Mouse (Mus musculus) forebrain, embryonic 14.5 days (tissue): ENCODE data around the gene Sectm1a. TPM values are rescaled to one million over a fixed set of nuclear protein-coding genes. Genes with fewer than 3 reads are reported as not detected.

Experiments used
- ATAC-seq: fragments of 200-750 bp; cut with Nextera tagmentation; 2 replicates; pipeline ENCODE4 v1.8.0; 2017; ENCODE audit warnings: mild to moderate bottlenecking, moderate library complexity
- DNase-seq: peaks from one replicate; pipeline ENCODE4 v3.0.0-alpha.2; 2015; ENCODE audit warnings: low spot score
- H3K27ac ChIP-seq: fragments of 300-500 bp; sonication (generic); 2 replicates; pipeline ENCODE4 v1.5.1; 2014; ENCODE audit warnings: low read depth, mild to moderate bottlenecking, control low read depth, low read length, moderate library complexity
- H3K27me3 ChIP-seq: fragments of 300-500 bp; sonication (generic); replicated peaks from 2 replicates; pipeline ENCODE4 v1.6.1; 2014; ENCODE audit warnings: low read length, control low read depth, mixed read lengths; ENCODE audit not compliant: control insufficient read depth, insufficient read depth
- H3K36me3 ChIP-seq: fragments of 300-500 bp; sonication (generic); 2 replicates; pipeline ENCODE4 v1.6.1; 2014; ENCODE audit warnings: low read length, control low read depth; ENCODE audit not compliant: control insufficient read depth, insufficient read depth
- H3K4me1 ChIP-seq: fragments of 300-500 bp; sonication (generic); 2 replicates; pipeline ENCODE4 v1.6.1; 2014; ENCODE audit warnings: antibody characterized with exemption, low read length, control low read depth; ENCODE audit not compliant: control insufficient read depth, insufficient read depth
- H3K4me2 ChIP-seq: fragments of 300-500 bp; sonication (generic); 2 replicates; pipeline ENCODE4 v1.6.1; 2014; ENCODE audit warnings: mild to moderate bottlenecking, control low read depth, low read length
- H3K4me3 ChIP-seq: fragments of 300-500 bp; sonication (generic); 2 replicates; pipeline ENCODE4 v1.5.1; 2014; ENCODE audit warnings: low read depth, low read length, control low read depth
- H3K9ac ChIP-seq: fragments of 300-500 bp; sonication (generic); 2 replicates; pipeline ENCODE4 v1.6.1; 2014; ENCODE audit warnings: mild to moderate bottlenecking, low read length, control low read depth, moderate library complexity
- H3K9me3 ChIP-seq: fragments of 300-500 bp; sonication (generic); replicated peaks from 2 replicates; pipeline ENCODE4 v1.6.1; 2016; ENCODE audit warnings: low read length, control low read depth, mixed read lengths; ENCODE audit not compliant: control insufficient read depth
- WGBS: fragments of 180-500 bp; shearing (Covaris S2); extraction: QIAGEN DNeasy Blood & Tissue Kit; methylation state at CpG from one replicate; pipeline ENCODE4 v1.1.7; 2014; 5-methylcytosine and 5-hydroxymethylcytosine counted together
- polyA plus RNA-seq: library from polyadenylated mRNA; unstranded; fragments of >200 nt; fragmentation: Nextera tagmentation; extraction: Ambion mirVana; gene quantifications from 2 replicates; pipeline ENCODE4 v1.2.1, GENCODE M21; 2014

The Sectm1a gene
- polyA plus RNA-seq, 1 experiment from 2014 or later = not detected

DNA sequence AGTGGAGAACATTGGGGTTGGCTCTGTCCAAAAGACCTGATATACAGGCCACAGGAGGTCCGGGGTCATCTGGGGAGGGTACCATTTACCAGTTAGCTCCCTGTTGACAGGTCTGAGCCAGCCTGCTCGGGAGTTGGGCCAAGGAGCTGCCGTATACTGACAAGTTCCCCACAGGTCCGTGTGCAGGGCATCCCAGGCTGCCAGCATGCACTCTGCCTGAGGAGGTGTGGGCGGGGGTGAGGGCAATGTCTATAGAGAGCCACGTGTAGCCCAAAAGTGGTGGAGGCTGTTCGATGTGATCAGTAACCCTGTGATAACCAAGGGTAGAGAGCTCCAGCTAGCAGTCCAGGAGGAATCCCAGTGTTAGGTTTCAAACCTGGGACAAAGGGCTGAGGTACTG is 18.7 kb upstream of the Sectm1a start:
- Histone ChIP-seq H3K4me3 (no peak overlapping the region), H3K9me3 (no peaks in the 10 kb centered on the region), H3K4me2 (no peak overlapping the region), H3K4me1 (no peaks in the 10 kb centered on the region), H3K27ac (no peak overlapping the region), H3K9ac (no peak overlapping the region), H3K36me3 (no peaks in the 10 kb centered on the region), H3K27me3 (no peaks in the 10 kb centered on the region)
- DNase-seq = no peak
- ATAC-seq = no peak
- 77% methylated on average over 7 of the region's 7 CpGs for WGBS

DNA sequence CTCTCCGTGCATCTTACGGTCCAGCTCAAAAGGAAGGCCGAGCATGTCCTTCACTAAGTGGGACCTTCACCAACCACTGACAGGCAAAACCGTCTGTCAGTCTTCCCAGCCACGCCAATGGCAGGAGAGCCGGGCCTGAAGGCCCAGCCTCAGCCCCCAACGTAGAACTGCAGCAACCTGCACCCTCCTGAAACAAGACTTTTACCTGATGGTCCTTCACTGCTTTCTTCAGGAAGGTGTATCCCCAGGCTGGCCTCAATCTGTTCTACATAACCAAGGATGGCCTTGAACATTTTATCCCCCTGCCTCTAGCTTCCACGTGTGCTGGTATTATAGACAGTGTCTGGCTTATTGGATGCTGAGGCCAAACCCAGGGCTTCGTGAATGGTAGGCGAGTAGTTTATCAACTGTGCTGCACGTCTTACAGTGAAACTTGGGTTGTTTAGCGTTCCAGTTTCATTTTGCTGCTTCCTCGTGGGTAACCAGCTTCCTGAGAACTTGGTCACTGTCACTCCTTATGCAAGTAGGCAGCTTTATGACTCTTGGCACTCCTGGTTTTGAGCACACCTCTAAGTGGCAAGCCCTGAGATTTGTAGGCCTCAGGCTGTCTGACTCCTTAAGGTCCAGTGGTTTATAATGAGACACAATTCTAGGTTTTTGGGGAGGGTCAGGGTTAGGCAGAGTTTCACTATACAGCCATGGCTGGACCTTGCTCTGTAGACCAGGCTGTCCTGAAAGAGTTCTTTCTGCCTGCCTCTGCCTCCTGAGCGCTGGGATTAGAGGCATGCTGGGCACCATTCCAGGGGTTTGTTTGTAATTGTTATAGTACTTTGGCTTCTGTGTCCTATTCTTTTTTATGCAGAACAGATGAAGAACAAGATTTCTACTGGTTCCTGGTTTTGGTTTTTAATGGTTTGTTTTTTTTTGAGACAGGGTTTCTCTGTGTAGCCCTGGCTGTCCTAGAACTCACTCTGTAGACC is 11.9 kb upstream of the Sectm1a start:
- no peak overlapping the region for H3K27ac ChIP-seq
- H3K27me3 ChIP-seq = no peaks in the 10 kb centered on the region
- H3K4me2 ChIP-seq = no peak overlapping the region
- no peaks in the 10 kb centered on the region for H3K36me3 ChIP-seq
- no peak for ATAC-seq
- H3K9me3 ChIP-seq = no peaks in the 10 kb centered on the region
- H3K4me3 ChIP-seq = no peak overlapping the region
- DNase-seq = no peak
- H3K4me1 ChIP-seq = no peaks in the 10 kb centered on the region
- WGBS = 90% methylated on average over 14 of the region's 14 CpGs
- no peak overlapping the region for H3K9ac ChIP-seq

DNA sequence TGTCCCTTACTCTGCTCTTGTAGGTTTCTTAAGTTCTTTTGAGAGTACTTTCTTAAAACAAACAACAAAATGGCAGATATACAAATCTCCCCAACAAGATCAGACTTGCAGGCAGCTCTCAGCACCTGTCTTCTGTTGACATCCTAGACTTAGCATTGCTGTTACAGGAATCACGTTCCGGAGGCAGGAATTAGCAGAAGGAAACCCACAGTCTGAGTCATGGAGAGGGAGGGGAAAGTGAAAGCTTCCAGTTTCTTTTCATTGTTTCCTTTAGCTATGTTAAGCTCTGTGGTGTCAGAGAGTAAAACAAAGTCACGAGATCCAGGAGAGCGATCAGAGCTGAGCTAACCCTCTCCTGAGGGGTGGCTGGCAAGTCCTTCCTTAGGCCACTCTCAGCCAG is 9.9 kb upstream of the Sectm1a start:
- ATAC-seq (no peak), DNase-seq (no peak)
- Histone ChIP-seq H3K27ac (no peak overlapping the region), H3K9ac (no peak overlapping the region), H3K4me2 (no peak overlapping the region), H3K4me1 (no peaks in the 10 kb centered on the region), H3K27me3 (no peaks in the 10 kb centered on the region), H3K36me3 (no peaks in the 10 kb centered on the region), H3K9me3 (no peaks in the 10 kb centered on the region), H3K4me3 (no peak overlapping the region)
- 65% methylated on average over 4 of the region's 4 CpGs for WGBS

DNA sequence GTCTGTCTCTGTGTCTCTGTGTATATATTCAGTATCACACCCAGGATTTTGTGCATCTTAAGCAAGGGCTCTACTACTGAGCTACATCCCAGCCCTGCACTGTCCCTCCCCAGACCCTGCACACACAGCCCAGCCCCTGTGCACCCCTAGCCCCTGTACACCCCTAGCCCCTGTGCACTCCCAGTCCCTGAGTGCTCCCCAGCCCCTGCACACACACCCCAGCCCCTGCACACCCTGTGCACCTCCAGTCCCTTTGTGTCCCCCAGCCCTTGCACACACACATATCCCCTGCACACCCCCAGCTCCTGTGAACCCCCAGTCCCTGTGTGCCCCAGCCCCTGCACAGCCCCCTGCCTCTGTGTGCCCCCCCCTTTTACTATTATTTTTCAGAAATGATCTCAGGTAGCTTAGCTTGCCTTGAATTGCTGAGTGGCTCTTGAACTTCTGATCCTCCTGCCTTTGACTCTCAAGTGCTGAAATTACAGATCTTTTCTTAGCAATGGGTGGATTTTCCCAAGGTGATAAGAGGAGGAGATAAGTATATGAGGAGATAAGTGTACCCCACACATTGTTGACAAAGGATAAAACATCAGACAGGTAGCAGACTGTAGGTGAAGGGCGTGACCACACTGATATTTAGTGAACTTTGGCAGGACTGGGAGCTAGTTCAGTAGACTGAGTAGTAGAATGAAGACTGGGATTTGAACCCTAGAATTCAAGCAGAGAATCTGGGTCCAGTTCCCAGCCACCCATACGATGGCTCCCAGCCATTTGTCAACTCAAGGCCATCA is 8.9 kb upstream of the Sectm1a start:
- Histone ChIP-seq H3K27me3 (no peaks in the 10 kb centered on the region), H3K4me3 (no peak overlapping the region), H3K4me2 (no peak overlapping the region), H3K9ac (no peak overlapping the region), H3K27ac (no peak overlapping the region), H3K36me3 (no peaks in the 10 kb centered on the region), H3K4me1 (no peaks in the 10 kb centered on the region), H3K9me3 (no peaks in the 10 kb centered on the region)
- ATAC-seq (no peak), DNase-seq (no peak)
- WGBS = 84% methylated on average over 2 of the region's 2 CpGs

DNA sequence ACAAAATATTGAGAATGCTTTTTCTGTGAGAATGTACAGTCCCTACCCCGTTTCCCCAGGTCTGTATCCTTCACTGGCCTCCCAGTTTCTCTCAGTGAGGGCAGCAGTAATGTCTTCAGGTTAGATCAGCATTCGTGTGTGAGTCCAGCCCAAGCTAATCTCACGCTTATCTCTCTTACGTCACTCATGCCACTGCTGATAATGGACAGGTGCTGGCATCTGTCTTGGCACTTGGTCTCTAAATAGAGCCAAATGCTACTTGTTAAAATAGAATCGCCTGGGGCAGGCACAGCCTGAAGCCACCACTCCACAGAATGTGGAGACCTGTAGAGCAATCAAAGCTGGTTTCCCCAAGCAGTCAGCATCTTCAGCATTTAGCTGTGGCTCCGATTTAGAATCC is 8.0 kb upstream of the Sectm1a start:
- no peak for DNase-seq
- WGBS = 75% methylated on average over 6 of the region's 6 CpGs
- no peaks in the 10 kb centered on the region for H3K9me3 ChIP-seq

DNA sequence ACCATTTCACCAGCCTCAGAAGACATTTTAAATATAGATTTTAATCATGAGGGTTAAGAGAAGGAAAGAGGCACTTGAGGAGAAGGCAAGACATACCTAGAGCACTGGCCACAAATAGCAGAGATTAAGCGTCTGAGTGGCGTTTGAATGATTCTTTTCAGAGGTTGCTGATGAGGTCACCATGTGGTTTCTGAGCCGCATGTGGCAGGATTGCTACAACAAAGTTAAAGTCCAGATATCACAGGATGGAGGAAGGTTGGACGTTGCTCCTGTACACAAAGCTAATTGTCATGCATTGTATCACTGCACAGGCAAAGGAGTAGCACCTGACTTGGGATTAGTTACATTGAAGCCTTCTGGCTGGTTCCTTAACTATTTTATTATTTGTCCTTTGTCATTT is 5.3 kb upstream of the Sectm1a start:
- Histone ChIP-seq H3K27ac (no peak overlapping the region), H3K36me3 (no peaks in the 10 kb centered on the region)
- no peak for ATAC-seq

More for the DNA sequence above, 8.0 kb upstream of the Sectm1a start:
- Histone ChIP-seq H3K36me3 (no peaks in the 10 kb centered on the region), H3K4me3 (no peak overlapping the region), H3K4me1 (no peaks in the 10 kb centered on the region), H3K9ac (no peak overlapping the region), H3K27me3 (no peaks in the 10 kb centered on the region), H3K4me2 (no peak overlapping the region), H3K27ac (no peak overlapping the region)
- ATAC-seq = no peak

DNA sequence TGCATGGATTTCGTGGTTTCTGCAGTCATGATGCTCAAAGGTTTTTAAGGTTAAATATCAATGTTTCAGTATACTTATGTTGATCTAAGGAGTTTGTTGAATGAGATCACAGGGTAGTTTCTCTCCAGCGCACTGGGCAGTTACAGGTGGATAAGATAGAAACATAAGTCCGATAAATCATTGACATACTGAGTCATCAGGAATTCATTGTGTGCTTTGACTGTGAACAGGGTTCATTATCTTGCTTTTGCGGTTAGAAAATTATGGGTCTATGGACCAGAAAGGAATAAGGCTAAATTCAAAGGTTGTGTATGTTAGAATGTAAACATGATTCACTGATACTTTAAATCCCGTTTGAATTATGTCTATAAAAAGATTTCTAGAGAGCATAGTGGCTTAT is 4.2 kb upstream of the Sectm1a start:
- H3K27me3 ChIP-seq = no peaks in the 10 kb centered on the region
- 82% methylated on average over 5 of the region's 5 CpGs for WGBS
- DNase-seq = no peak
- H3K27ac ChIP-seq = no peak overlapping the region
- no peaks in the 10 kb centered on the region for H3K4me1 ChIP-seq
- H3K36me3 ChIP-seq = no peaks in the 10 kb centered on the region
- H3K9ac ChIP-seq = no peak overlapping the region
- H3K4me2 ChIP-seq = no peak overlapping the region
- ATAC-seq = no peak
- H3K4me3 ChIP-seq = no peak overlapping the region
- no peaks in the 10 kb centered on the region for H3K9me3 ChIP-seq

More for the DNA sequence above, 5.3 kb upstream of the Sectm1a start:
- 33% methylated on average over 4 of the region's 4 CpGs for WGBS
- H3K9me3 ChIP-seq = no peaks in the 10 kb centered on the region
- no peak for DNase-seq
- no peaks in the 10 kb centered on the region for H3K4me1 ChIP-seq
- no peak overlapping the region for H3K9ac ChIP-seq
- no peaks in the 10 kb centered on the region for H3K27me3 ChIP-seq
- H3K4me2 ChIP-seq = no peak overlapping the region
- no peak overlapping the region for H3K4me3 ChIP-seq

DNA sequence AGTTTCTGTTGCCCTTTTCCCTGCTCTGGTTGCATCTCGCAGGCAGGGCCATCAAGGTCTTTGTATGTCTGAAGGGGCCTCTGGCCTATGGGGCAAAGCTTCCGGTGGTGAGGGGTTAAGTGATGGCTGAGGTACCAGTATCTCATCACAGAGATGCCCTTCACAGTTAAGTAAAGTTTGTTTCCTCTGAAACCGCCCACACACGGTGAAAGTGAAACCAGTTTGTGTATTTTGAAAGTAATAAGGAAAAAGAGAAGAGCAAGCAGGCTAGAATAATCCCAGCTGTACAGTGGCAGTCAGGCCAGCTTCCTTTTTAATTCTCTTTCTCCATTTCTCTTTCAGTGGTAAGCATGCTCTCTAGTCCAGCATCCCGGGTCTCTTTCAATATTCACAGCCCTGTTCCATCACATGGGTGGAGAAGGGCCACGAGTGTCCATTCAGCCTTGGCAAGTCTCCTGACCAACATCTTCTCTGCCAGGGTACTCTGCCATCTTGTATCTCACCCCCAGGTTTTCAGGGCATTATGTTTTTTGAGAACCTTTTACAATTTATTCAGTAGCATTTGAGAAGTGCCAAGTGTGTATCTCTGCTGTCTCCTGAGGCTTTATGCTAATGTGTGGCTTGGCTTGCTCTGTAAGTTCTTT is 2.0 kb upstream of the Sectm1a start:
- Histone ChIP-seq H3K36me3 (no peaks in the 10 kb centered on the region), H3K27ac (no peak overlapping the region), H3K9me3 (no peaks in the 10 kb centered on the region), H3K27me3 (no peaks in the 10 kb centered on the region), H3K4me2 (no peak overlapping the region), H3K9ac (no peak overlapping the region), H3K4me1 (no peaks in the 10 kb centered on the region), H3K4me3 (no peak overlapping the region)
- WGBS = 81% methylated on average over 6 of the region's 6 CpGs
- ATAC-seq (no peak), DNase-seq (no peak)
